Mouse (Mus musculus) ovary, postnatal 14 days (tissue): ENCODE results near the gene Aplp2.

Source experiments
- DNase-seq: peaks from one replicate; pipeline ENCODE4 v3.0.0; 2022; ENCODE audit warnings: low spot score

The Aplp2 gene

DNA sequence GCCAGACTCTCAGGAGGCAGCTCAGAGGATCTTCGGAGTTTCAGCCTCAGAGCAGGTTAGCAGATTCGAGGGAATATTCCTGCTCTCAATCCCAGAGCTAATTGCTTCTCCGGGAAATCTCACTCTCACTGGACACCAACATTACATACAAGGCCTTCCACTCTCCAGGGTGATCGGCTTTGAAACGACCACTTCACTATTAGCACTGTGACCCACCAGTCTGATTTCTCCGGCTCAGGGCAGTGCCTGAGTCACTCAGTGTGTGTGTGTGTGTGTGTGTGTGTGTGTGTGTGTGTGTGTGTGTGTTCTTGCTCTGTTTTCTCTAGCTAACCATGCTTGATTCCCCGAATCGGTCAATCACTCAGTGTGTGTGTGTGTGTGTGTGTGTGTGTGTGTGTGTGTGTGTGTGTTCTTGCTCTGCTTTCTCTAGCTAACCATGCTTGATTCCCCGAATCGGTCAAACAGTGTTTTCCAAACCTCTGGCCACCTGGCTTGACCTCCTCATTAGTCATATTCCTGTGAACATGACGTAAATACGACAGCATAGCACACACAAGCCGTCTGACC, 89.1 kb downstream of the Aplp2 start:
- DNase-seq, result no peak

DNA sequence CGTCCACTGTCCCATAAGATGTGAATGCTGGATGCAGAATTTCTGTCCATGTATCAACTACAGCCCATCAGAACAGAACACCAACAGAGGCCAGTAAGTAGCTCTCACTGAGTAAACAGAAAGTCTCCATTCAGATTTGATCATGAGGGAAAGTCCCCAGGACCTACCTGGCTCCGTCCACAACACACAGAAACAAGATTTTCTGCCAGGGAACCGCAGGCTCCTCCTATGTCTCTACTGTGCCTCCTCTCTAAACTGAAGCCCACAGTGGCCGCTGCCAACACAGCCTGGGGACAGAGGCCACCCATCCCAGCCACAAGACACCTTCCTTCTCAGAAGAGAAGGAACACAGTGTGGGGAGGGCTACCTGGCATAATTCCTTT, 91.1 kb downstream of the Aplp2 start:
- no peak for DNase-seq

DNA sequence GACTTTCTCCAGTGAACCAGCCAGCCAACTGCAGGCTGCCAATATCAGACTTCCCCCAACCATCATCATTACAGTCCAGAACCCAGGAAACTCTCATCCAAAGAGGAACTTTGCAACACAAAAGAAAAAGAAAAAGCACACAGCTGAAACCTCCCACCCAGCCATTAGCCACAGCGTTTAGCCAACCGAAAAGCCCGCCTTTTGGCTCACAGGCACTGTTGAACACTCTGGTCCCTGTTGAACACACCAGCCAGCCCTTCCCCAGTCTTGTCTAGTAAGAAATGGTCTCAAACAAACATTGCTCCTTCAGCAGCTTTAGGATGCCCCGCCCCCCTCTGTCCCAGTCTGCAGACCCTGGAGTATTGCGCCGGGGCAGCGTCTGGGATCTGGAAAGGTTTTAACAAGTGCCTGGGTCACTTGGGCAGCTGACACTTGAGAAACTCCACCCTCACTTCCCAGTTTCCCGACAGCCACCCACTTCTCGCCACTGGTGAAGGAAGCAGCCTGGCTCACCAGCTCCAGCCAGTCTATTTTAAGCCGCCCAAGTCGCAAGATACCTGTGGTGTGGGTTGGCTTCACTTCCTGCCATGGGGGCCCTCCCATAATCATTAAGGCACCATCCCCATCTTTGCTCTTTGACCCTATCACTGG, 91.6 kb downstream of the Aplp2 start:
- no peak for DNase-seq

DNA sequence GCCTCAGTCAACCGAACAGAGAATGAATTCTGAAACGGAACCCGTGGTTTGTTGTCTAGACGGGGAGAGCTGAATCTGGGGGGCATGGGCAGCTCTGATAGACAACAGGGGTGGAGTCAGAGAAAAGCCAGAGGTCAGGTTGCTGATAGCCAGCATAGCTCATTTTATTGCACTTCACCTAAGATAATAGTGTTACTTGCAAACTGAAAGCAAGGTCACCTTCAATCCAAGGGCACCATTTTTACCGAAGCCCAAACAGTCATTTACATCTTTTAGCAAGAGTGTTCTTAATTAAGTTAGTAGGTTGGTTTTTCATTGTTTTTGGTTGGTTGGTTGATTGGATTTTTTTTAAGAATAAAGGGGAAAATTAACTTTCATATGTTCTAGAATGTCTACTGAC, 92.2 kb downstream of the Aplp2 start:
- no peak for DNase-seq

DNA sequence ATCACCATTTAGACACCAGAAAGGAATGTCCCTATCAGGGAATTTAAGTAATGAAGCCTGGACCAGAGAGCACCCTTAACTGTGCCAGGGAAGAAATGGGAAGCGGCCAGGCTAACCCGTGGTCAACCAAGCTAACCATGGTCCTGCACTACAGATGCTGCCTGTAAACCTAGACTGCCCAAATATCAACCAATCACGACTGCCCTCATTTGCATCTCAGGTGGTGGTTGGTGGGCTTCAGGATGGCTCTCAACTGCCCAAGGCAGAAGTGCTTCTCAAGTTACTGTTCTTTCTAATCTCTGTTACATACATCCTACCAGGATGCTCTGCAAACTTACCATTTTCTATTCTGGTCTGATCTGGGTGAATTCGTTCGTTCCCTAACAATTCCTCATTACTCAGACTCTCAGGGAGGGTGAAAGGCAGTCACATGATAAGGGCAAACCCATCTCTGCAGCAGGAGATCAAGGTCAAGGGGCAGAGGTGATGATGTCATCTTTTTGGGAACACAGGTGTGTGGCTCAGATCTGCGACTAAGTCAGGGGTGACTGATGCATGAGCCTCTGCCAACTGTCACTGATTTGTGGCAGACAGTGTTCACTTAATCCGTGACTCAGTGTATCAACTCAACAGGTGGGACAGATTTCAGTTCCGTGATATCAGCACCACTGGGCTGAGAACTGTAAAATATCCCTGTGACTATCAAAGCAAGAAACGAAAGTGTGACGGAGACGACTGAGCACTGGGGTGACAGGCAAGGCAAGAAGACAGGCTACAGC, 92.9 kb downstream of the Aplp2 start:
- DNase-seq, result no peak

DNA sequence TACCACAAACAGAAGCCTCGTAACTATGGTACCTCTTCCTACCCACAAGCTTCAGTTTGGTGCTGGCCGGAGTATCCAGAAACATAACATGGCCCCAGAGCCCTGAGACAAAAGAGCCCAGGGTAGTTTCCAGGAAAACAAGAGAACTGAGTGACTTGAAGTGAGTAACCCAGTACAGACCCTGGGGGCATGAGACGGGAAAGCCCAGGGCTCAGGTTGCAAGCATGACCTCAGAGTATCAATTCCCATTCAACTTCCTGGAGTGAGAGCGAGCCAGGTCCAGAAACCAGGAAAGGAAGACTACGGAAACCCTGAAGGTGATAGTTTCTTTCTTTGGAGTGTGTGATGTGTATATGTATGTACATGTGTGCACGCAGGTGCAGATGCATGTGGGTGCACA, 94.1 kb downstream of the Aplp2 start:
- no peak for DNase-seq

DNA sequence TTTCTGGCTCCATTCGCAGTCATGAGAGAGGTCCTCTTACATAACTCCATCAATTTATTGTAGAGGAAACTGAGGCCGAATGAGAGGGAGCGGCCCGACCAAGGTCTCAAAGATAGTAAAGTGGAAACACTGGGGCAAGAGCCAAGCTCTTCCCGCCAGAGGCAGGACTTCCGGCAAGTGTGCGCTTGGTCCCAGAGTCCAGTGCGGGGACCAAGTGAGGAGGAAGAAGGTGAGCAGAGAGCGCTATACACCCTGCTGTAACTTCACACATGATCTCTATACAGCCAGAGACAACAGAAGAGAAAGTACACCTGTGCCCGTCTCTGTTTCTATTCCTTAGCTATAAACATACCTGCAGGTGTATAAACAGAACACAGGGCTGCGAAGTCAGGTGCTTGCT, 94.5 kb downstream of the Aplp2 start:
- DNase-seq, result no peak

DNA sequence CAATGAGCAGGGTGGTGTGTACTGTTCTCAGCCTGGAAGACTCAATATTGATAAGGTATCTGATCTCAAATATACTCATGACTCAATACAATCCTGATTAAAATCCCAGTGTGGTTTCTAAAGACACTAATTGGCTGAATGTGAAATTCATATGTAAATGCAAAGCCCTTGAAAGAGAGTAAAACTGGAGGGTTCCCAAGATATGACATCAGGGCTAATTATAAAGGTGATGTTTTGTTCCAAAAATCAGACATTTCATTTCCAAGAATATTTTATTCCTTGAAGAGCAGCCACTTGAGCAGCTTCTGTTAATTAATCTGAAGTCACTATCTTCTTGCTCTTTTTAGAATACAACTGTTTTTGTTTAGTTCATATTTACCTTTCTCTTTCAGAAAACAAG, 96.0 kb downstream of the Aplp2 start:
- DNase-seq, result no peak

DNA sequence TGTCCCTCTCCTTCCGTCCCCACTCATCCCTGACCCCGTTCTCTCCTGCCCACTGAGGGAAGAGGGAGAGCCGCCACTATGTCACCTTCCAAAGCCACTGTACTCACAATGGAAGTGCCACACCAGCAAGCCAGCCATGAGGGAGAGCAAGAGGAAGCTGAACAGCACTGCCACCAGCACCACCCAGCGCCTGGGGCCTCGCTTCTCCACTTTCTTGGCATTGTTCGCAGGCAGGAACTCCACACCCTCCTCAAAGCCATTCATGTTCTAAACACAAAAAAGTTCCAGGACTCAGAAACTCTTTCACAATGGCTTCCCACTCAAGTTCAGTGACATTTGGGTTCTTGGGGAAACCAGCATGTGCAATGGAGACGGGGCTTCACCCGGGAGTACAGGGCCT, 103.2 kb downstream of the Aplp2 start:
- DNase-seq, result no peak
